1 mouse cellular context compared by ENCODE assay signal in genomic region chr11:9010853-9011339, GRCm38 (mm10).
TF ChIP-seq lines count a peak whose summit lies in the region.

Gene Hus1, minus strand, starts transcription at chr11:9011191.

TF ChIP-seq in CH12.LX, 34 proteins besides CTCF, POLR2A, EP300 and RAD21 (continued from another document):
- TF ChIP-seq USF2 (conservative IDR thresholded peaks at IDR 0.05; ENCODE audit: low read depth, low read length) (no peak), SMC3 (IDR thresholded peaks at IDR 0.05; ENCODE audit: low read depth, low read length) (no peak), SIN3A (IDR thresholded peaks at IDR 0.05; ENCODE audit: low read length) (peak; percentile 93), PAX5 (IDR thresholded peaks at IDR 0.05; ENCODE audit: low read length) (no peak), TBP (conservative IDR thresholded peaks at IDR 0.05; ENCODE audit: low read depth, low read length) (peak; percentile 78), ETS1 (conservative IDR thresholded peaks at IDR 0.05; ENCODE audit: low read depth, low read length) (no peak; the same call in 1 of the 2 replicates), RCOR1 (conservative IDR thresholded peaks at IDR 0.05; ENCODE audit: low read depth, low read length) (peak; percentile 54; the same call in 1 of the 2 replicates), ZMIZ1 (IDR thresholded peaks at IDR 0.05; ENCODE audit: low read depth, low read length) (peak; percentile 87), MAX (IDR thresholded peaks at IDR 0.05; ENCODE audit: low read length) (peak; percentile 75; the same call in 1 of the 2 replicates), CHD1 (IDR thresholded peaks at IDR 0.05; ENCODE audit: low read depth, low read length) (no peak), USF1 (IDR thresholded peaks at IDR 0.05; ENCODE audit: low read depth, low read length) (no peak), NELFE (IDR thresholded peaks at IDR 0.05; ENCODE audit: low read depth, low read length) (peak; percentile 94), BHLHE40 (IDR thresholded peaks at IDR 0.05; ENCODE audit: low read depth, low read length) (peak; percentile 89), IRF4 (IDR thresholded peaks at IDR 0.05; ENCODE audit: low read depth, low read length) (peak; percentile 70), TCF12 (IDR thresholded peaks at IDR 0.05; ENCODE audit: low read depth, low read length) (peak; percentile 96), KAT2A (IDR thresholded peaks at IDR 0.05; ENCODE audit: insufficient replicate concordance, low read length) (peak; percentile 86; the same call in 1 of the 2 replicates), MXI1 (IDR thresholded peaks at IDR 0.05; ENCODE audit: low read depth, low read length) (peak; percentile 90), MEF2A (IDR thresholded peaks at IDR 0.05; ENCODE audit: borderline replicate concordance, low read depth, low read length) (peak; percentile 70; the same call in 1 of the 2 replicates), POLR2AphosphoS2 (IDR thresholded peaks at IDR 0.05; ENCODE audit: low read depth, low read length) (peak; percentile 79; the same call in 1 of the 2 replicates), NRF1 (IDR thresholded peaks at IDR 0.05; ENCODE audit: low read depth, low read length) (peak; percentile 49; the same call in 1 of the 2 replicates), MAFK (IDR thresholded peaks at IDR 0.05; ENCODE audit: insufficient replicate concordance, low read length) (no peak), ZNF384 (IDR thresholded peaks at IDR 0.05; ENCODE audit: low read depth, low read length) (no peak)
TF ChIP-seq in CH12.LX: peak in this region for 22.
